In genomic region chr15:31529811-31530658, GRCm38 (mm10) we compare ENCODE assay signal across 8 mouse cellular contexts. TPM values are rescaled to one million over a fixed set of nuclear protein-coding genes. Genes with fewer than 3 reads are reported as not detected.
DNase-seq lines count a peak whose midpoint lies in the region; ATAC-seq lines count a peak whose summit lies in the region.

No protein-coding gene starts in this region.

- H3K27ac ChIP-seq in liver, embryonic 16.5 days (ENCODE audit: low read length) = peak overlapping the region; percentile 97
- H3K27ac ChIP-seq in neural tube, embryonic 13.5 days (replicated peaks) = peak overlapping the region; percentile 99

- peak; percentile 24 for DNase-seq in ovary, postnatal 10 days (ENCODE audit: low spot score)
- DNase-seq in ovary, postnatal 36 days (ENCODE audit: low spot score) = no peak
- DNase-seq in cerebellum, postnatal 4 days (ENCODE audit: low spot score in 2 of 2) = peak; percentile 30 to 50
- DNase-seq in heart, adult 18-20 months = peak; percentile 35 to 52
- peak; percentile 51 for DNase-seq in kidney, adult 11 months
- DNase-seq in thymus, postnatal 0 days (ENCODE audit: low spot score) = peak; percentile 44

- no peaks in the 10 kb centered on the region for H3K27me3 ChIP-seq in liver, embryonic 16.5 days (ENCODE audit: control insufficient read depth, insufficient read depth, low read depth, low read length)
- H3K27me3 ChIP-seq in neural tube, embryonic 13.5 days = no peaks in the 10 kb centered on the region

- under 1% methylated on average over 56 of the region's 56 CpGs for WGBS in liver, embryonic 16.5 days (ENCODE audit: insufficient replicate concordance)
- under 1% methylated on average over 47 of the region's 56 CpGs for WGBS in neural tube, embryonic 13.5 days

- peak overlapping the region; percentile 95 for H3K9ac ChIP-seq in liver, embryonic 16.5 days (ENCODE audit: low read depth, low read length)
- peak overlapping the region; percentile 97 for H3K9ac ChIP-seq in neural tube, embryonic 13.5 days

- no peaks in the 10 kb centered on the region for H3K36me3 ChIP-seq in liver, embryonic 16.5 days (ENCODE audit: control insufficient read depth, insufficient read depth)
- H3K36me3 ChIP-seq in neural tube, embryonic 13.5 days = peaks cover 7% of the 10 kb centered on the region; the same call in 1 of the 2 replicates

- H3K4me2 ChIP-seq in liver, embryonic 16.5 days (ENCODE audit: low read depth, low read length) = peak overlapping the region; percentile 64
- peak overlapping the region; percentile 76 for H3K4me2 ChIP-seq in neural tube, embryonic 13.5 days

- no peaks in the 10 kb centered on the region for H3K9me3 ChIP-seq in liver, embryonic 16.5 days (replicated peaks; ENCODE audit: control insufficient read depth, low read length)
- H3K9me3 ChIP-seq in neural tube, embryonic 13.5 days = no peaks in the 10 kb centered on the region; the same call in 1 of the 2 replicates

- peak overlapping the region; percentile 85 for H3K4me3 ChIP-seq in liver, embryonic 16.5 days (ENCODE audit: low read depth, low read length)
- peak overlapping the region; percentile 91 for H3K4me3 ChIP-seq in neural tube, embryonic 13.5 days

- H3K4me1 ChIP-seq in liver, embryonic 16.5 days (ENCODE audit: control insufficient read depth, low read depth, low read length) = peaks cover 32% of the 10 kb centered on the region
- H3K4me1 ChIP-seq in neural tube, embryonic 13.5 days (replicated peaks) = peaks cover 28% of the 10 kb centered on the region

- ATAC-seq in liver, embryonic 16.5 days (ENCODE audit: low read depth) = peak; percentile 8
- peak; percentile 55 for ATAC-seq in neural tube, embryonic 13.5 days (ENCODE audit: low read depth)

RNA-seq across cellular contexts. Expression of gene March6, which starts 0.8 kb away (rescaled TPM):
- total RNA-seq in heart, adult 18-20 months (2021) = 100 to 1,000 TPM; 114 to 116 TPM
- 15.8 TPM in 2 replicates for polyA plus RNA-seq in liver, embryonic 16.5 days (2015; fragmentation: Nextera tagmentation; extraction: Ambion mirVana)
- polyA plus RNA-seq in neural tube, embryonic 13.5 days (2015; fragmentation: Nextera tagmentation; extraction: Ambion mirVana) = 58.2 and 61.3 TPM in 2 replicates
- polyA plus RNA-seq in thymus, postnatal 0 days (2015; fragmentation: Nextera tagmentation; extraction: Ambion mirVana) = 19.6 and 20.7 TPM in 2 replicates

RNA-seq across cellular contexts. Expression of gene Cmbl, which starts 35.2 kb away (rescaled TPM):
- total RNA-seq in heart, adult 18-20 months (2021) = 10 to 100 TPM; 33.7 to 35.8 TPM
- polyA plus RNA-seq in liver, embryonic 16.5 days (2015; fragmentation: Nextera tagmentation; extraction: Ambion mirVana) = 12.7 and 16.4 TPM in 2 replicates
- polyA plus RNA-seq in neural tube, embryonic 13.5 days (2015; fragmentation: Nextera tagmentation; extraction: Ambion mirVana) = 3.1 and 4.0 TPM in 2 replicates
- polyA plus RNA-seq in thymus, postnatal 0 days (2015; fragmentation: Nextera tagmentation; extraction: Ambion mirVana) = 2.8 and 3.0 TPM in 2 replicates
